Mouse (Mus musculus) c-Kit-positive CD71-positive TER-119-positive erythroid progenitor cells, embryonic 14.5 days (primary cell): ENCODE results near the gene Pemt.

ENCODE experiments used
- DNase-seq: peaks from one replicate; pipeline ENCODE4 v3.0.0-alpha.2; 2013; ENCODE audit warnings: low spot score

Pemt gene

GRCm38 (mm10) chr11:60001231-60001980 is 44.9 kb downstream of the Pemt start:
- DNase-seq: no peak

GRCm38 (mm10) chr11:59994318-59994717 is 52.0 kb downstream of the Pemt start:
- DNase-seq: no peak

GRCm38 (mm10) chr11:59991365-59991764 is 54.9 kb downstream of the Pemt start:
- no peak for DNase-seq

GRCm38 (mm10) chr11:59989406-59989805 is 56.9 kb downstream of the Pemt start:
- DNase-seq: no peak

GRCm38 (mm10) chr11:59977831-59978230 is 68.5 kb downstream of the Pemt start:
- no peak for DNase-seq

- DNase-seq: no peak
Observed at GRCm38 (mm10) chr11:59975241-59975640, 71.0 kb downstream of the Pemt start.

GRCm38 (mm10) chr11:59973389-59973788 is 72.9 kb downstream of the Pemt start:
- no peak for DNase-seq

GRCm38 (mm10) chr11:59971691-59972090 is 74.6 kb downstream of the Pemt start:
- no peak for DNase-seq

- no peak for DNase-seq
Observed at GRCm38 (mm10) chr11:59970780-59971179, 75.5 kb downstream of the Pemt start.

- no peak for DNase-seq
Observed at GRCm38 (mm10) chr11:59967765-59968164, 78.5 kb downstream of the Pemt start.

- no peak for DNase-seq
Observed at GRCm38 (mm10) chr11:59966102-59966483, 80.2 kb downstream of the Pemt start.

- DNase-seq: no peak
Observed at GRCm38 (mm10) chr11:59965227-59966101, 80.8 kb downstream of the Pemt start.

GRCm38 (mm10) chr11:59964818-59965217 is 81.5 kb downstream of the Pemt start, which contains the start of gene Rasd1:
Gene Rasd1, minus strand, starts transcription at chr11:59964944.
- DNase-seq: peak; percentile 69

GRCm38 (mm10) chr11:59964163-59964758 is 82.0 kb downstream of the Pemt start:
- no peak for DNase-seq

GRCm38 (mm10) chr11:59963364-59964162 is 82.7 kb downstream of the Pemt start:
- DNase-seq: no peak

- DNase-seq: no peak
Observed at GRCm38 (mm10) chr11:59962590-59962989, 83.7 kb downstream of the Pemt start.

GRCm38 (mm10) chr11:59961338-59961875 is 84.9 kb downstream of the Pemt start:
- no peak for DNase-seq

GRCm38 (mm10) chr11:59960476-59961337 is 85.6 kb downstream of the Pemt start:
- no peak for DNase-seq

GRCm38 (mm10) chr11:59959453-59959852 is 86.8 kb downstream of the Pemt start:
- DNase-seq: no peak

GRCm38 (mm10) chr11:59956749-59957148 is 89.5 kb downstream of the Pemt start:
- DNase-seq: no peak

- DNase-seq: no peak
Observed at GRCm38 (mm10) chr11:59952892-59953291, 93.4 kb downstream of the Pemt start.
